Mouse (Mus musculus) embryonic fibroblast, embryonic 13.5 days (primary cell): ENCODE measurements around the gene Majin. TPM values are rescaled to one million over a fixed set of nuclear protein-coding genes. Genes with fewer than 3 reads are reported as not detected.

ENCODE experiments used
- H3K27ac ChIP-seq: 2 replicates; pipeline ENCODE4 v1.5.1; 2012; ENCODE audit warnings: low read length, control low read depth, inconsistent platforms; ENCODE audit not compliant: insufficient read depth
- H3K4me1 ChIP-seq: 2 replicates; pipeline ENCODE4 v1.6.1; 2011; ENCODE audit warnings: low read length; ENCODE audit not compliant: control insufficient read depth, insufficient read depth
- H3K4me3 ChIP-seq: 2 replicates; pipeline ENCODE4 v1.5.1; 2011; ENCODE audit warnings: mild to moderate bottlenecking, control low read depth, low read length; ENCODE audit not compliant: insufficient read depth
- CTCF ChIP-seq: IDR thresholded peaks from 2 replicates; pipeline ENCODE4 v1.5.1; 2011; ENCODE audit warnings: mild to moderate bottlenecking, control low read depth, low read length, moderate library complexity, borderline replicate concordance; ENCODE audit not compliant: insufficient read depth
- POLR2A ChIP-seq: IDR thresholded peaks from 2 replicates; pipeline ENCODE4 v1.6.1; 2011; ENCODE audit warnings: low read depth, mild to moderate bottlenecking, control low read depth, low read length, moderate library complexity
- polyA plus RNA-seq: library from polyadenylated mRNA; stranded (reverse); fragments of >200 nt; gene quantifications from 2 replicates; pipeline ENCODE4 v1.2.4, GENCODE M21; 2011; ENCODE audit warnings: low read depth; ENCODE audit not compliant: missing spikeins, insufficient read length

Gene Majin
- polyA plus RNA-seq, 1 experiment = not detected

- no peak overlapping the region for H3K4me3 ChIP-seq
- no peak overlapping the region for H3K27ac ChIP-seq
- no peak for TF ChIP-seq CTCF
- no peak for TF ChIP-seq POLR2A
- no peaks in the 10 kb centered on the region for H3K4me1 ChIP-seq
Measured at GRCm38 (mm10) chr19:6268670-6269132, 84.5 kb downstream of the Majin start.

GRCm38 (mm10) chr19:6269798-6270475 is 85.7 kb downstream of the Majin start:
- no peaks in the 10 kb centered on the region for H3K4me1 ChIP-seq
- H3K4me3 ChIP-seq = no peak overlapping the region
- no peak overlapping the region for H3K27ac ChIP-seq
- no peak for TF ChIP-seq CTCF
- TF ChIP-seq POLR2A = no peak

- Histone ChIP-seq H3K27ac (no peak overlapping the region), H3K4me3 (no peak overlapping the region), H3K4me1 (no peaks in the 10 kb centered on the region; the same call in 1 of the 2 replicates)
- TF ChIP-seq POLR2A = no peak
- no peak for TF ChIP-seq CTCF
Measured at GRCm38 (mm10) chr19:6270661-6271060, 86.5 kb downstream of the Majin start.

- Histone ChIP-seq H3K27ac (no peak overlapping the region), H3K4me1 (no peaks in the 10 kb centered on the region; the same call in 1 of the 2 replicates), H3K4me3 (no peak overlapping the region)
- no peak for TF ChIP-seq CTCF
- TF ChIP-seq POLR2A = no peak
Measured at GRCm38 (mm10) chr19:6271206-6271605, 87.0 kb downstream of the Majin start.

GRCm38 (mm10) chr19:6272053-6272452 is 87.9 kb downstream of the Majin start:
- H3K4me3 ChIP-seq = no peak overlapping the region
- H3K27ac ChIP-seq = no peak overlapping the region
- H3K4me1 ChIP-seq = no peaks in the 10 kb centered on the region; the same call in 1 of the 2 replicates
- TF ChIP-seq POLR2A (no peak), CTCF (no peak)

GRCm38 (mm10) chr19:6272738-6273137 is 88.5 kb downstream of the Majin start:
- H3K4me3 ChIP-seq = no peak overlapping the region
- peak overlapping the region; percentile 86 for H3K27ac ChIP-seq
- no peaks in the 10 kb centered on the region; the same call in 1 of the 2 replicates for H3K4me1 ChIP-seq
- TF ChIP-seq CTCF (no peak), POLR2A (no peak)

- Histone ChIP-seq H3K4me3 (no peak overlapping the region), H3K27ac (peak overlapping the region; percentile 86), H3K4me1 (no peaks in the 10 kb centered on the region; the same call in 1 of the 2 replicates)
- TF ChIP-seq POLR2A (no peak), CTCF (no peak)
Measured at GRCm38 (mm10) chr19:6273592-6273991, 89.4 kb downstream of the Majin start.

Other genes with a start within 250 kb of the Majin start
- gene Pola2, start 220.2 kb upstream of the Majin start, polyA plus RNA-seq = 19.7 and 29.7 TPM in 2 replicates
- not detected in 2 replicates for gene Slc22a20, start 198.2 kb upstream of the Majin start, polyA plus RNA-seq
- 46.5 and 57.1 TPM in 2 replicates for gene Capn1, start 168.5 kb upstream of the Majin start, polyA plus RNA-seq
- 36.8 and 40.3 TPM in 2 replicates for gene Syvn1, start 137.8 kb upstream of the Majin start, polyA plus RNA-seq
- 24.0 and 25.7 TPM in 2 replicates for gene Mrpl49, start 126.6 kb upstream of the Majin start, polyA plus RNA-seq
- gene Fau, start 126.5 kb upstream of the Majin start, polyA plus RNA-seq = 1,065 and 1,194 TPM in 2 replicates
- 8.9 and 9.9 TPM in 2 replicates for gene Znhit2, start 123.2 kb upstream of the Majin start, polyA plus RNA-seq
- gene Tm7sf2, start 116.0 kb upstream of the Majin start, polyA plus RNA-seq = 18.5 and 20.7 TPM in 2 replicates
- gene Vps51, start 107.2 kb upstream of the Majin start, polyA plus RNA-seq = 23.2 and 23.5 TPM in 2 replicates
- gene Tmem262, start 104.4 kb upstream of the Majin start, polyA plus RNA-seq = not detected in 2 replicates
- 1.6 TPM in 1 of 2 replicates, not detected in the other for gene Gm28374, start 102.1 kb upstream of the Majin start, polyA plus RNA-seq
- 43.0 and 59.0 TPM in 2 replicates for gene Zfpl1, start 99.4 kb upstream of the Majin start, polyA plus RNA-seq
- 9.4 and 12.9 TPM in 2 replicates for gene Cdca5, start 99.4 kb upstream of the Majin start, polyA plus RNA-seq
- gene AC131692.1, start 90.0 kb upstream of the Majin start, polyA plus RNA-seq = 0.58 and 0.68 TPM in 2 replicates
- gene Naaladl1, start 78.6 kb upstream of the Majin start, polyA plus RNA-seq = 0.45 and 0.61 TPM in 2 replicates
- 13.7 and 16.2 TPM in 2 replicates for gene Sac3d1, start 65.7 kb upstream of the Majin start, polyA plus RNA-seq
- 19.5 and 22.6 TPM in 2 replicates for gene Snx15, start 56.1 kb upstream of the Majin start, polyA plus RNA-seq
- gene Batf2, start 43.4 kb upstream of the Majin start, polyA plus RNA-seq = not detected in 2 replicates
- gene Arl2, start 42.8 kb upstream of the Majin start, polyA plus RNA-seq = 56.2 and 57.6 TPM in 2 replicates
- not detected in 2 replicates for gene Gpha2, start 42.0 kb downstream of the Majin start, polyA plus RNA-seq
- gene Ppp2r5b, start 51.5 kb downstream of the Majin start, polyA plus RNA-seq = 26.0 and 33.0 TPM in 2 replicates
- 13.0 and 14.3 TPM in 2 replicates for gene Atg2a, start 57.3 kb downstream of the Majin start, polyA plus RNA-seq
- gene Ehd1, start 92.3 kb downstream of the Majin start, polyA plus RNA-seq = 72.9 and 96.4 TPM in 2 replicates
- 17.0 and 18.6 TPM in 2 replicates for gene Cdc42bpg, start 122.1 kb downstream of the Majin start, polyA plus RNA-seq
- gene Men1, start 150.6 kb downstream of the Majin start, polyA plus RNA-seq = 36.1 and 37.5 TPM in 2 replicates
- 18.0 and 24.3 TPM in 2 replicates for gene Map4k2, start 156.7 kb downstream of the Majin start, polyA plus RNA-seq
- gene Sf1, start 179.3 kb downstream of the Majin start, polyA plus RNA-seq = 186 and 226 TPM in 2 replicates
- gene Pygm, start 200.0 kb downstream of the Majin start, polyA plus RNA-seq = 0.38 and 0.91 TPM in 2 replicates
- 1.8 and 2.3 TPM in 2 replicates for gene Rasgrp2, start 215.0 kb downstream of the Majin start, polyA plus RNA-seq
- gene Nrxn2, start 234.3 kb downstream of the Majin start, polyA plus RNA-seq = 0.13 and 0.39 TPM in 2 replicates